Mouse (Mus musculus): ENCODE results near the gene Nipal3.

The Nipal3 gene

GRCm38 (mm10) chr4:135436291-135436690 is 58.5 kb downstream of the Nipal3 start:
- no peak for DNase-seq (ENCODE audit: extremely low read depth, low read depth)

DNA sequence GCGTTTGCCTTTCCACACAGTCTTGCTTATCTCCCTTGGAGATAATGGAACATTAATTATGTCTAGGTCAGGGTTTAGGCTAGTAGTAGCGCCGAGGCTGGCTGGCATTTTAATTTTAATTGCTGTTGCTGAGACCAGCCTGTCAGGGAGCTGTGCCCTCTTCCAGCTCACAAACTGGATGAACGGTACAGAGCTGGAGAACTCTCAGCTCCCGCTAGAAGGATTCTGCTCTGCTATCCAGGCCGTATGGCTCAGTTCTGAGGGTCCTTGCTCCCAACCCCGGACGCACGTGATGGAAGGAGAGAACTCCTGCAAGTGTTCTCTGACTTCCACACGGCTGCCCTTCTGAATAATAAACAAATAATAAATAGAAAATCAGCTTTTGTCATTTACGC is 60.4 kb downstream of the Nipal3 start:
- DNase-seq (ENCODE audit: extremely low read depth, low read depth) = no peak

DNA sequence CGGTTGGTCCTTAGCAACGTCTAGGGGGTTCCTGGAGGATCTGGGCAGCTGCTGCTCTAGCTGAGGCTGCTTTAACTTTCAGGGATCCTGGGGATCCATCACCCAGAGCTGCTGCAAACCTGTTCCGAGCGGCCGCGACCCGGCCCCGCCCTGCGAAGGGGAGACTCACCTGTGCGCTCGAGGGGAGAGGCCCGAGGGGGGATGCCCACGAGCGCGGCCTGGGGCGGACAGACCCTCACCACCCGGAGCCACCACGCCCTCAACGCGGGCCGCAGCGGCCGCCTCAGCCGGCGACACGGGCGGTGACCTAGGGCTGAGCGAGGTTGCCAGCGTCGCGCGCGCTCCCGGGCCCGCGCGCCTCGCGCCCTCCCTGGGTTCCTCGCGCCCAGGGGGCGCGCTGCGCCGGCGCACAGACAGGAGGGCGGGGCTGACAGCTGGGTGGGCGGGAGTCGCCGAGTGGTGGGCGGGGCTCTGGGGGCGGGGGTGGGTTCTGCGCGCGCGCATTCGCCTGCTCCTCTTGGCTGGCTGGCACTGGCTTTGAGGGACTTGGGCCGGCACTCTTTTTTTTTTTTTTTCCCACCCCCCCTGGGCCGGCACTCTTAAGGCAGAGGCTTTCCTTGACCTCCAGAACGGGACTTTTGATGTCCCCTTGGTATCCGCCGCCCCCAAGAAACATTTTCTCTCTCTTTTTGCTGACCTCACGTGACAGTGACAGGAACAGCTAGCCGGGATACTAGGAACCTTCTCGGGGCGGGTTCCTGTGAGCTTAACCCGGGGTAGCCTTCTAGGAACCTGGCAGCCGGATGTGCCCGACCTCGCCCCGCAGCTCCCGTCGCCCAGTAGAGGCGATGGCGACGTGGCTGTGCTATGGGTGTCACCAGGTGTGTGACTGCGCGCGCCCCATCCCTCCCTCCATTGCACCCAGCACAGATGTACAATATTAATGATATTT is 61.1 kb downstream of the Nipal3 start, which contains the start of gene Rcan3:
Gene Rcan3, minus strand, starts transcription at position 411 of the 952 bp plus-strand sequence.
- peak; percentile 62 for DNase-seq (ENCODE audit: extremely low read depth, low read depth)

DNA sequence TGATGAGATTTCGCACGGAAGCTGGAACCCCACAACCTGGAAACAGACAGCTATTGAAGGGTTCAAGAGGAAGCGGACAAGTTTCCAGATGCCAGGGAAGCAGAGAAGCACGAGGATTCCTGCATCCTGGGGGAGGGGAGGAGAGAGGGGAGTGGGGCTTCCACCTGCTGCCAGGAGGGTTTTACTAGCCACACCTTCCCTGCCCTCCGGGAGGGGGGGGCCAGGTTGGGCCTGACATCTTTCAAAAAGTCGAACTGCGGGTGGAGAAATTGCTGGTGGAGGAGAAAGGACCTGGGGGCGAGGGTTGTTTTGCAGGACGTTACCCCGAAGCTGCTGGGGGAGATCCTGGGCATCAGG is 61.8 kb downstream of the Nipal3 start:
- DNase-seq (ENCODE audit: extremely low read depth, low read depth) = no peak

DNA sequence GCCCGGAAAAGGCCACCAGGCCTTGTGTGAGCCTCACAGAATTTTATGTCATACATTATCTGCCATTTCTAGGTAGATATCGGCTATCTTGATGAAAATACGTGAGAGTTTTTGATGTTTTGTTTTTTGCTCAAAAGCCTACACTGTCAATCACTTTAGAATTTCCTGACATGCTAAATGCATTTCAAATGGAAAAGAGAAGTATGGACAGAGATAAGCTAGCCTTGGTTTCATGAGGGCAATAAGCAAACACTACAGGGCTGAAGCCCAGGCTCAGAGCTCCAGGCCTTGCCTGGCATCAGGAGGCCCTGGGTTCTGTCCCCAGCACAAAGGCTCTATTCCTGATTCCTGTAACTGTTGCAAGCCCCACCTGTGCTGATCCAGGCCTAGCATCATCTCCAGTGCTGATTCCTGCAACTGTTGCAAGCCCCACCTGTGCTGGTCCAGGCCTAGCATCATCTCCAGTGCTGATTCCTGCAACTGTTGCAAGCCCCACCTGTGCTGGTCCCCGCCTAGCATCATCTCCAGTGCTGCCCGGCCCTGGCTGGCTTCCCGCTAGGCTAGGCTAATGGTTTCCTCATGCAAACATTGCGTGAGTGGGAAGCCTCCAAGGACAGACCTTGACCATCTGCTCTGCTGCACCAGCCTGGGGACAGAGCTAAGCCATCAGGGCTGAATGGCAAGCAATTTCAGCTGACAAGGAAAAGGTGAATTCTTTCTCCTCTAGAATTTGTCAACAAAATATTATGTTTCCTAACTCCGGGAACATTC is 64.7 kb downstream of the Nipal3 start:
- peak; percentile 30 for DNase-seq (ENCODE audit: extremely low read depth, low read depth)

GRCm38 (mm10) chr4:135429383-135429782 is 65.5 kb downstream of the Nipal3 start:
- no peak for DNase-seq (ENCODE audit: extremely low read depth, low read depth)

DNA sequence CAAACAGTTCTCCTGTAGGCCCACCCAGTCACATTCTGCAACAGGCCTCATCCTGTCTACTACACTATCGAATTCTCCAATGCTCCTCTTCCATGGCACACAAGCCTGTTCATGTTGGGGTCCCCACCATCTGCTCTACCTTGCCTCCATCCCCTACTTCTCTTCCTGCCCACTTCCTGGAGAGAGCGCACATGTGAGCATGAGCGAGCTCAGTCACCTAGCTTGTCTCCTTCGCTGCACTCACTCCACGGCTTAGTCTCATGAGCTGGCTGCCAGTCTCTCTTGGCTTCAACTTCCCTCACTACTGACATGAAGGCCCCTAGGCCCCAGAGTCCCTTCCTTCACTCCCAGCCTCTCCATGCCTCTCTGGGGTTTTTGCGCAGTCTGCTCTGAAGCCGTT is 68.3 kb downstream of the Nipal3 start:
- DNase-seq (ENCODE audit: extremely low read depth, low read depth) = no peak

DNA sequence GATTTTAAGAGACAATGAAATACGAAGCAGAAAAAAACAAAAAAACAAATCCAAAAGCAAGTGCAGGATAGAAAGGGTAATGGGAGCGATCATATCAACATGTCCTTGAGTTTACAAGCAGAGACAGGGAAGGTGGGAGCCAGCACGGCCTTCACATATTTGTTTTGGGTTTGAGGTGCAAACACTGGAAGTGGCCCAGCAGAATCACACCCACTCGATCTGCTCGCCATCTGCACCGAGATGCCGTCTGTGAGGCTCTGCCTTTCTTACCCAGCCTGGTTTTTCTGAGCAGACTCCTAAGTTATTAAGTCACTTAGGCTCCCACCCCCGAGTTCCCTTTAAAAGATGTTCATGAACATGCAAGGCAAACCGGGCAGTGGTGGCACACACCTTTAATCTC is 69.2 kb downstream of the Nipal3 start:
- no peak for DNase-seq (ENCODE audit: extremely low read depth, low read depth)

DNA sequence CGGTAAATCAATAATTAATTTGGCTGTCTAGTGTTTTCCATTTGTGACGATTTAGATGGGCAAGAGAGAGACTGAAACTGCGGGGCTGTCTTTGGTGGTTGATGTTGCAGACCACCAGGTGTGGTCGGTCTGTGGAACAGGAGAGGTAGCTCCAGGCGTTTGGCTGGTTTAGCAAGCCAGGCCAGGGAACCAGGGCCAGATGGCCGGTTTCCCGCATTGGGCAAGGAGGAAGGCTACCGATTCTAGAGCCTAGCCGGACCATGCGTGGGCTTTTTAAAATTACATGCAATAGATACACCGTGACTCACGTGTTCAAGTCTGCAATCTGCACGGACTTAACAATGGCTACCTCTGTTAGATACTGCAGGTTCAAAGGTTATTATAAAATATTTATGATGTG is 73.9 kb downstream of the Nipal3 start:
- DNase-seq (ENCODE audit: extremely low read depth, low read depth) = no peak

DNA sequence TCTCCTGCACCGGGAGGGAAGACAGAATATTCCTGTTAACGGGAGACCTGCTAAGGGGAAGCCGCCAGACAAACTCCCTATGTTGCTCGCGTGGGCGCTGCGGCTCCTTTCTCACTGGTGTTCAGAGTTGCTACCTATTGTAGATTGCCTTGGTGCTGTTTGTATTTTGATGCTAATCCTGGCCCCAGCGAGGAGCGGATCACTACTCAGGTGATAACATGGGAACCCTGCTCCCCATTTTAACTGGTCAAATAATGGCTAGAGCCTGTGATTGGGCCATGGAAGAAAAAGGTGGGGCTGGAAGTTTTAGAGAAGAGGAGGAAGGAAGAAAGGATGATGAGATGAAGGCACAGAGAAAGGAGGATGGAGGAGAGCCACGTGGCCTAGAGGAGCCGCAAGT is 74.4 kb downstream of the Nipal3 start:
- no peak for DNase-seq (ENCODE audit: extremely low read depth, low read depth)

- no peak for DNase-seq (ENCODE audit: extremely low read depth, low read depth)
These were observed 74.8 kb downstream of the Nipal3 start for GRCm38 (mm10) chr4:135419996-135420395.

GRCm38 (mm10) chr4:135416367-135416766 is 78.5 kb downstream of the Nipal3 start:
- DNase-seq (ENCODE audit: extremely low read depth, low read depth) = no peak

GRCm38 (mm10) chr4:135413491-135413890 is 81.3 kb downstream of the Nipal3 start:
- DNase-seq (ENCODE audit: extremely low read depth, low read depth) = no peak

GRCm38 (mm10) chr4:135411633-135412032 is 83.2 kb downstream of the Nipal3 start:
- peak; percentile 47 for DNase-seq (ENCODE audit: extremely low read depth, low read depth)

DNA sequence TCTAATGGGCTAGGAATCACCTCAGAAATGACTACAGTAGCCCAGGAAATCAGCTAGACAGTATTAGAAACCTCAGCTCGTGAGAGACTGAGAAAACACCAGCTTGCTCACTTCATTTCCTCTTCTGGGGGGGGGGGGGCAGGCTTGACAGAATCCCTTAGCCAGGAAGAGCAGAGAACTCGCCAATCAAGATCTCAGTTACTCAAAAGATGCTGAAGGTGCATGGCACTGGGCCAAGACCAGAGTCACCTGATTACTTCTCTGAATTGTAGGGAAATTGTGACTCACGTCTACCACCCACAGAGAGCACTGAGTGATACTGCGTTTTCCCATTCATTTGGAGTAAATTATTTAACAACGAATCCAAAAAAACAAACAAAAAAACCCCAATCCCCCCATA is 88.7 kb downstream of the Nipal3 start:
- peak; percentile 43 for DNase-seq (ENCODE audit: extremely low read depth, low read depth)

GRCm38 (mm10) chr4:135404916-135405315 is 89.9 kb downstream of the Nipal3 start:
- DNase-seq (ENCODE audit: extremely low read depth, low read depth) = no peak

DNA sequence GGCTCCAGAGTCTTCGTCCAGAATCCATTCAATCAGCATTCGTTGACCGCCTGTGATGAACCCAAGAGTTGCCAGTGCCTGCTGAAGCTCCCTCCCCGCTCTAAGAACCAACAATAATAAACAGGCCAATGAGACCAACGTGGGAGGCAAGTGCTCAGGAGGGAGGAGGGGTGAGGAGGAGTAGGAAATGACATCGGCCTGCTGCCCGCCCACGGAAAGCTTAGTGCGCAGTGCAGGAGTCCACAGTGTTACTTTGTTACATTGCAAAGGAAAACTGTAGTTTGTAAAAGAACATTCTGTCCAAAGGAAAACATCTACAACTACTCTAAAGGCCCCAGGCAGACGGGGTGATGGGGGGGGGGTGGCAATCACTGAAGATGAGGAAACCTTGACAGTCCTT is 90.8 kb downstream of the Nipal3 start:
- DNase-seq (ENCODE audit: extremely low read depth, low read depth) = no peak

GRCm38 (mm10) chr4:135401881-135402280 is 93.0 kb downstream of the Nipal3 start:
- DNase-seq (ENCODE audit: extremely low read depth, low read depth) = no peak

GRCm38 (mm10) chr4:135397991-135398390 is 96.8 kb downstream of the Nipal3 start, which contains the start of gene Ncmap:
Gene Ncmap (minus strand): TSS chr4:135398227.
- no peak for DNase-seq (ENCODE audit: extremely low read depth, low read depth)

DNA sequence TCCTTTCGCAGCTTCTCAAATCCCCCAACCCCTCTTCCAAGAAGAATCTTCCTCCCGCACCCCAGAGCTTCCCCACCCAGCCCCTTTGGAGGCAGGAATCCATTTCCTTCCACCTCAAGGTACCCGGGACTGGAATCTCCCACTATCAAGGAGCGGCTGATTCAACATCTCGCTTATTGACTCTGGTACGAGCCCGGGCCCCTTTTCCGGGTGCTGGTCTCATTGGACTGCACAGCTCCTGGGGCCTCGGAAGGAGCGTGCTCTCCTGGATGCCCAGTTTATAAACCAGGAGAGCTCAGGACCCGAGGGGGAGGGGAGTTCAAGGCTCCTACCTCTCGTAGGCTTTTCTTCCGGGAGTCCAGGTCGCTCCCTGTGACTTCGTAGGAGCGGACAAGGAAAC is 97.3 kb downstream of the Nipal3 start:
- no peak for DNase-seq (ENCODE audit: extremely low read depth, low read depth)

DNA sequence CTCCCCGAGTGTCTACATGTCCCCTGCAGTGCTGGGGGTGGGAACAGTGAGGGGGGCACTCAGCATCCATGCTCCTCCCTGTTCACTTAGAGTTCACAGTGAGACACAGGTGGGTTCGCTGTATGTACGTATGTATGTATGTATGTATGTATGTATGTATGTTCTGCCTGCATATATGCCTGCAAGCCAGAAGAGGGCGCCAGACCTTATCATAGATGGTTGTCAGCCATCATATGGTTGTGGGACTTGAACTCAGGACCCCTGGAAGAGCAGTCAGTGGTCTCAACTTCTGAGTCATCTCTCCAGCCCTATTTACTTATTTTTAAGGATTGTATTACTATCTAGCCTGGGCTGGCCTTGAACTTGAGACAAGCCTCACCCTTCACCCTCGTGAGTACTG is 98.5 kb downstream of the Nipal3 start:
- no peak for DNase-seq (ENCODE audit: extremely low read depth, low read depth)
